1 mouse cellular context compared by ENCODE assay signal in the genomic region with DNA sequence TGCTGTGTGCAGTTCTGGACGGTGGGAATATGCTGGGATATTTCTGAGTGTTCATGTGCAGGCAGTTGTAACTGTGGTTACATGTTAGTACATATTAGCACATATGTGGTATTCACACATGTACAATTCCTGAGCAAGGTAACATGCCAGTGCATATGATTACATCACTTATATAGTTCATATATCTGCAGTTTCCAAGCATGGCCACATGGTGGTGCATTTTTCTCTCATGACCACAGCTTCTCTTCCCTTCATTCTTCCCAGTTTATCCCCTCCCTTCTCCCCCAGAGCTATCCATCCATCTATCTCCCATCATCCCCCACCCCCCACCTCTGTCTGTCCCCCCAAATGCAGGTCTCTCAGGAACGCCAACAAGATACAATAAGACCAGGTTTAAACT.
TF ChIP-seq lines count a peak whose summit lies in the region.

No protein-coding gene starts in this region.

TF ChIP-seq in MEL, 35 proteins besides CTCF, POLR2A, EP300 and RAD21:
- TF ChIP-seq RCOR1 (IDR thresholded peaks at IDR 0.05; ENCODE audit: low read depth, low read length) (no peak), KAT2A (conservative IDR thresholded peaks at IDR 0.05; ENCODE audit: low read depth, low read length) (no peak), POLR2AphosphoS5 (IDR thresholded peaks at IDR 0.05; ENCODE audit: borderline replicate concordance, low read depth, low read length) (no peak), SMC3 (IDR thresholded peaks at IDR 0.05; ENCODE audit: low read depth, low read length) (peak; percentile 43), TBP (IDR thresholded peaks at IDR 0.05; ENCODE audit: low read depth, low read length) (no peak), MAX (IDR thresholded peaks at IDR 0.05; ENCODE audit: low read length) (no peak)
